Mouse (Mus musculus) stomach, postnatal 0 days (tissue): ENCODE measurements around the gene Sumo3. TPM values are rescaled to one million over a fixed set of nuclear protein-coding genes. Genes with fewer than 3 reads are reported as not detected.

Experiments used
- ATAC-seq: fragments of 200-750 bp; cut with Nextera tagmentation; 2 replicates; pipeline ENCODE4 v1.8.0; 2017; ENCODE audit not compliant: low FRiP score, low TSS enrichment
- DNase-seq: peaks from one replicate; pipeline ENCODE4 v3.0.0-alpha.2; 2016; ENCODE audit warnings: low spot score
- H3K27ac ChIP-seq: fragments of 300-500 bp; sonication (generic); replicated peaks from 2 replicates; pipeline ENCODE4 v1.5.1; 2014; ENCODE audit warnings: mild to moderate bottlenecking, control low read depth
- H3K27me3 ChIP-seq: fragments of 300-500 bp; sonication (generic); 2 replicates; pipeline ENCODE4 v1.6.1; 2014; ENCODE audit warnings: low read length; ENCODE audit not compliant: control insufficient read depth, insufficient read depth
- H3K36me3 ChIP-seq: fragments of 300-500 bp; sonication (generic); 2 replicates; pipeline ENCODE4 v1.6.1; 2014; ENCODE audit warnings: low read length, mixed read lengths; ENCODE audit not compliant: control insufficient read depth, insufficient read depth
- H3K4me1 ChIP-seq: fragments of 300-500 bp; sonication (generic); replicated peaks from 2 replicates; pipeline ENCODE4 v1.6.1; 2014; ENCODE audit warnings: antibody characterized with exemption; ENCODE audit not compliant: control insufficient read depth, insufficient read depth
- H3K4me2 ChIP-seq: fragments of 300-500 bp; sonication (generic); replicated peaks from 2 replicates; pipeline ENCODE4 v1.6.1; 2014; ENCODE audit warnings: low read depth, mild to moderate bottlenecking, control low read depth, moderate library complexity
- H3K4me3 ChIP-seq: fragments of 300-500 bp; sonication (generic); 2 replicates; pipeline ENCODE4 v1.5.1; 2014; ENCODE audit warnings: low read depth, low read length, control low read depth
- H3K9ac ChIP-seq: fragments of 300-500 bp; sonication (generic); 2 replicates; pipeline ENCODE4 v1.6.1; 2014; ENCODE audit warnings: mild to moderate bottlenecking, low read length, control low read depth, mixed read lengths
- H3K9me3 ChIP-seq: fragments of 300-500 bp; sonication (generic); 2 replicates; pipeline ENCODE4 v1.6.1; 2016; ENCODE audit warnings: low read length; ENCODE audit not compliant: control insufficient read depth
- CTCF ChIP-seq: IDR thresholded peaks from 2 replicates; pipeline ENCODE4 v1.5.1; 2016; ENCODE audit warnings: antibody characterized with exemption, low read depth, mild to moderate bottlenecking, moderate library complexity
- EP300 ChIP-seq: optimal IDR thresholded peaks from 2 replicates; pipeline ENCODE3; 2016; ENCODE audit warnings: antibody characterized with exemption
- WGBS: fragments of 180-500 bp; shearing (Covaris S2); extraction: QIAGEN DNeasy Blood & Tissue Kit; methylation state at CpG from one replicate; pipeline ENCODE4 v1.1.7; 2014; 5-methylcytosine and 5-hydroxymethylcytosine counted together
- polyA plus RNA-seq: library from polyadenylated mRNA; unstranded; fragments of >200 nt; fragmentation: Nextera tagmentation; extraction: Ambion mirVana; gene quantifications from 2 replicates; pipeline ENCODE4 v1.2.1, GENCODE M21; 2015

Sumo3 gene
- polyA plus RNA-seq, 1 experiment from 2014 or later = 232 TPM

DNA sequence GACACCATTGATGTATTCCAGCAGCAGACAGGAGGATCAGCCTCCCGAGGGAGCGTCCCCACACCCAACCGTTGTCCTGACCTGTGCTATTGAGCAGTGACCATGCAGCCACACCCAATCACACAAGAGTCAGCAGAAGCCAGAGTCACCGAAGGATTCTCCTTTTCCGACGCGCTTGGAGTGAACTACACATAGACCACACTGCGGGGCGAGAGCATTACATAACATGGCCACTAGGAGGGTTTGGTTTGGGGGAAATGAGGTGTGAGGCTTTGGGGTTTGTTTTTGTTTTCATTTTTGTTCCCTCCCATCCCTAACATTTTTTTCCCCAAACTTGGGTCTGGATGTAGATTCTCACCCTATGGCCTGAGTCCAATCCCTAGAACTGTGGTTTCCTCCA lies 10.3 kb downstream of the Sumo3 start:
- TF ChIP-seq EP300 = no peak
- no peak overlapping the region for H3K4me3 ChIP-seq
- 91% methylated on average over 9 of the region's 9 CpGs for WGBS
- no peak overlapping the region for H3K9ac ChIP-seq
- H3K9me3 ChIP-seq = no peaks in the 10 kb centered on the region
- no peak overlapping the region for H3K4me2 ChIP-seq
- H3K27ac ChIP-seq = no peak overlapping the region
- H3K36me3 ChIP-seq = peaks cover 15% of the 10 kb centered on the region
- no peaks in the 10 kb centered on the region for H3K27me3 ChIP-seq
- DNase-seq (no peak), ATAC-seq (no peak)
- H3K4me1 ChIP-seq = no peaks in the 10 kb centered on the region

DNA sequence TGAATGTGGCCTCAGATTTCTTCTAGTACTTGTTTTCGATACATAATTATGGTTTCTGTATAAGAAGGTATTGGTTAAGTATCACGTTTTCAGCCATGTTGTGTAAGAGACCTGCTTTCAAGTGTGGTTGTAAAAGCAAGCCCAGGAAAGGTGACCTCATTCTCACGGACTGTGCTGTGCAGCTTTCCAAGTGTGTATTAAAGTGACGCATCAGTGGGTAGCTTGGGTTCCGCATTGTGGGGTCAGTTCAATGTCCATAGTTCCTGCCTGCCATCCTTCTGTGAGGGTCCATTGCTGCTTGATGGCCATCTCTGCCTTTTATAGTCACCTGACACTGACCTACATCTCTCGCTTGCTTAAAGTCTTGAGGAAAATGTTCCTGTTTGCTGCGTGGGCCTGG lies 11.0 kb downstream of the Sumo3 start:
- no peak overlapping the region for H3K9ac ChIP-seq
- TF ChIP-seq CTCF = no peak
- TF ChIP-seq EP300 = no peak
- DNase-seq (no peak), ATAC-seq (no peak)
- no peak overlapping the region for H3K27ac ChIP-seq
- H3K27me3 ChIP-seq = no peaks in the 10 kb centered on the region
- peaks cover 15% of the 10 kb centered on the region for H3K36me3 ChIP-seq
- no peaks in the 10 kb centered on the region for H3K4me1 ChIP-seq
- H3K4me2 ChIP-seq = no peak overlapping the region
- H3K4me3 ChIP-seq = no peak overlapping the region
- 96% methylated on average over 6 of the region's 7 CpGs for WGBS
- no peaks in the 10 kb centered on the region for H3K9me3 ChIP-seq

DNA sequence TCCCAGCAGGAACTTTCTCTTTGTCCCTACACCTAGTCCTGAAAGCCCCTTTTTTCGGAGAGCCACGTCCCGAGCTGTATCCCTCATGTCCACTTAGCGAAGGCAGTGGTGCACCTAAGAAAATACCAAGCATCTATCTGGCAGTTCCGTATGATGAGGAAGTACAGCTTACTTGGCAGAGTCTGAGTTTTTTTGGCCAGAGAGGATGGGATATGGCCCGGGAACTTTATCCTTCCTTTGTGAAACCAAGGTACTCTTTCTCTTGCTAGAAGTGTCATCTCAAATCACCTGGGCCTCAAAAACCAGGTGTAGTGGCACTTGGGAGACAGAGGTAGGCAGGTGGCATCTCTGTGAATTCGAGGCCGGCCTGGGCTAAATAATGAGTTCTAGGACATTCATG lies 15.6 kb downstream of the Sumo3 start:
- H3K27ac ChIP-seq = peak overlapping the region; percentile 97
- no peaks in the 10 kb centered on the region for H3K9me3 ChIP-seq
- DNase-seq = no peak
- no peaks in the 10 kb centered on the region for H3K27me3 ChIP-seq
- no peak for ATAC-seq
- 77% methylated on average over 8 of the region's 8 CpGs for WGBS
- TF ChIP-seq EP300 (no peak), CTCF (no peak)
- peaks cover 17% of the 10 kb centered on the region for H3K4me1 ChIP-seq
- peak overlapping the region; percentile 99; the same call in 1 of the 2 replicates for H3K4me3 ChIP-seq
- H3K36me3 ChIP-seq = 0 out of 2 replicates have a peak, but pooled peaks cover 7% of the 10 kb centered on the region
- peak overlapping the region; percentile 81 for H3K4me2 ChIP-seq
- peak overlapping the region; percentile 53; the same call in 1 of the 2 replicates for H3K9ac ChIP-seq

DNA sequence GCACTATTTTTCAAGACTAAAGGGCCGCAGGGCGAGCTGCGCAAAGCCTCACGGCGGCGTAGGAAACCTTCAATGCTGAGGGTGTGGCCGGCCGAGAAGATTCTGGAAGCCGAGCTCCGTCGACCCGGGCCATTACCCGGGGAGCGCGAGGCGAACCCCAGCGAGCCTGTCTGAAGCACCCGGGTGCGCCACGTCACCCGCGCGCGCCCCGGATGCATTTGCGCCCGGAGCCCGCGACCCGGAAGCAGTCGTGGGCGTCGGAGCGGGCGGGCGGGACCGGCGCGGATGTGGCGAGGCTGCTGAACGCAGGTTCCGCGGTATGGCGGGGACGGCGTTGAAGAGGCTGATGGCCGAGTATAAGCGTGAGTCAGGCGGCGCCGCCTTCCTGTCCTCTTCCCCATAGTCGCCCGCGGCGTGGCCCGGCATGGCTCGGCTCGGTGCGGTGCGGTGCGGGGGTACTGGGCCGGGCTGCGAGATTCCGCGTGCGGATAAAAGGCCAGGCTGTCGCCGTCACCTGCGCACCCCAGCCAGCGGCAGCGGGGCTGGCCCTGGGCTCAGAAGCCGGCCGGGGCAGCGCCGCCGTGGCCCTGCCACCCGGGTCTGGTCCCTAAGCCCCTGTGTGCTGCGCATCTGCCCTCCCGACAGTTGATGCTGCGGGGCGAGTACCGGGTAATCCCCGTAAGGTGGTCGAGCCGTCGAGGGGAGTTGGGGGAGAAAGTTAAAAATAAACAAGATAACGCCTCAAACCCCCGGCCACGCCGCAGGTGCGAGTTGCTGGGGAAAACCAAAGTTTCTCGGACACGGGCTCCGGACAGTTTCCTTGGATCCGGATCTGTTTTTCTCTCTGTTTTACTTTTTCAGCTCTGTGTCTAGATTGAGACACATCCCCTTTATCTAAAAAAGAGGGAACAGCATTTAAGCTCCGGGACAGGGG lies 16.4 kb downstream of the Sumo3 start, which contains the start of gene Ube2g2:
Ube2g2 (plus strand) TSS at position 221 of the 934 bp plus-strand sequence.
- ATAC-seq (peak; percentile 90), DNase-seq (peak; percentile 96)
- H3K4me1 ChIP-seq = peaks cover 20% of the 10 kb centered on the region
- 0 out of 2 replicates have a peak, but pooled peaks cover 4% of the 10 kb centered on the region for H3K36me3 ChIP-seq
- TF ChIP-seq EP300 = peak; percentile 67
- no peak for TF ChIP-seq CTCF
- WGBS = under 1% methylated on average over 96 of the region's 96 CpGs
- H3K9me3 ChIP-seq = no peaks in the 10 kb centered on the region
- H3K27me3 ChIP-seq = no peaks in the 10 kb centered on the region
- H3K27ac ChIP-seq = peak within 1 kb of the TSS; percentile 97
- H3K4me2 ChIP-seq = peak within 1 kb of the TSS; percentile 81
- H3K4me3 ChIP-seq = peak within 1 kb of the TSS; percentile 99
- peak within 1 kb of the TSS; percentile 98 for H3K9ac ChIP-seq

DNA sequence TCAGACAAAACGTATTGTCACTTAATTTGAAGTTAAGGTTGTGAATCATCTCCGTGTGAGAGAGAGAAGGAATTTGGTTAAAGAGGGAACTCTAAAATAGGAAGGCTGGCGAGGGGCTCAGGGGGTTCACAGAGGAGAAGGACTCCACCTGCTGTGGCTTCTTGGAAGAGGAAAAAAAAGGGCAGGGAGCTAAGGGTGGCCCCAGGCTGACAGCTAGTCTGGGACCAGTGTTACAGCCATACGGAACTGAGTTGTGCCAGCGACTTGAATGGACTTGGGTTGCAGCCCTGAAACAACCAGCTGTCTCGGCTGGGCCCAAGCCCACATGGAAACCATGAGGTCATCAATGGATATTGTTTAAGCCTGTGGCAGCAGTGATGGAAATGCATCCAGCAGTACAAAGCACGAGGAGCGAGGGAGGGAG lies 17.2 kb downstream of the Sumo3 start:
- Histone ChIP-seq H3K4me1 (peaks cover 20% of the 10 kb centered on the region), H3K4me3 (peak overlapping the region; percentile 99), H3K27ac (peak overlapping the region; percentile 97), H3K4me2 (peak overlapping the region; percentile 81), H3K36me3 (no peaks in the 10 kb centered on the region), H3K9ac (peak overlapping the region; percentile 98), H3K9me3 (no peaks in the 10 kb centered on the region), H3K27me3 (no peaks in the 10 kb centered on the region)
- DNase-seq (peak; percentile 54), ATAC-seq (peak; percentile 43)
- WGBS = 2% methylated on average over 8 of the region's 8 CpGs
- TF ChIP-seq CTCF = peak; percentile 38; the same call in 1 of the 2 replicates
- TF ChIP-seq EP300 = no peak
